Mouse (Mus musculus) midbrain, embryonic 12.5 days (tissue): Measurements from ENCODE around the gene Myh10. TPM values are rescaled to one million over a fixed set of nuclear protein-coding genes. Genes with fewer than 3 reads are reported as not detected.

Source experiments
- ATAC-seq: fragments of 200-750 bp; cut with Nextera tagmentation; 2 replicates; pipeline ENCODE4 v1.8.0; 2017; ENCODE audit warnings: low read depth, moderate TSS enrichment, moderate library complexity; ENCODE audit not compliant: low FRiP score
- H3K27ac ChIP-seq: fragments of 300-500 bp; sonication (generic); replicated peaks from 2 replicates; pipeline ENCODE4 v1.5.1; 2016; ENCODE audit warnings: mild to moderate bottlenecking
- H3K27me3 ChIP-seq: fragments of 300-500 bp; sonication (generic); 2 replicates; pipeline ENCODE4 v1.6.1; 2016; ENCODE audit warnings: mild to moderate bottlenecking
- H3K36me3 ChIP-seq: fragments of 300-500 bp; sonication (generic); 2 replicates; pipeline ENCODE4 v1.6.1; 2016
- H3K4me1 ChIP-seq: fragments of 300-500 bp; sonication (generic); 2 replicates; pipeline ENCODE4 v1.6.1; 2016
- H3K4me2 ChIP-seq: fragments of 300-500 bp; sonication (generic); replicated peaks from 2 replicates; pipeline ENCODE4 v1.6.1; 2016; ENCODE audit warnings: mild to moderate bottlenecking, moderate library complexity
- H3K4me3 ChIP-seq: fragments of 300-500 bp; sonication (generic); 2 replicates; pipeline ENCODE4 v1.5.1; 2016; ENCODE audit warnings: mild to moderate bottlenecking
- H3K9ac ChIP-seq: fragments of 300-500 bp; sonication (generic); replicated peaks from 2 replicates; pipeline ENCODE4 v1.6.1; 2016; ENCODE audit warnings: mild to moderate bottlenecking, moderate library complexity
- H3K9me3 ChIP-seq: fragments of 300-500 bp; sonication (generic); 2 replicates; pipeline ENCODE4 v1.6.1; 2016; ENCODE audit warnings: mild to moderate bottlenecking
- WGBS: fragments of 180-500 bp; shearing (Covaris S2); methylation state at CpG from one replicate; pipeline ENCODE4 v1.1.7; 2016; 5-methylcytosine and 5-hydroxymethylcytosine counted together
- polyA plus RNA-seq: library from polyadenylated mRNA; unstranded; fragments of >200 nt; fragmentation: Nextera tagmentation; extraction: Ambion mirVana; gene quantifications from 2 replicates; pipeline ENCODE4 v1.2.1, GENCODE M21; 2016

The Myh10 gene
- polyA plus RNA-seq, 1 experiment from 2014 or later, result 164 TPM

- Histone ChIP-seq H3K4me2 (no peak overlapping the region), H3K4me1 (no peaks in the 10 kb centered on the region), H3K36me3 (no peaks in the 10 kb centered on the region), H3K27ac (no peak overlapping the region), H3K9me3 (no peaks in the 10 kb centered on the region), H3K4me3 (no peak overlapping the region), H3K27me3 (no peaks in the 10 kb centered on the region), H3K9ac (no peak overlapping the region)
- no peak for ATAC-seq
- WGBS, result 87% methylated on average over 3 of the region's 3 CpGs
Measured at GRCm38 (mm10) chr11:68674071-68674470, 17.3 kb upstream of the Myh10 start.

- ATAC-seq, result no peak
- WGBS, result 76% methylated on average over 3 of the region's 3 CpGs
Measured at GRCm38 (mm10) chr11:68674643-68675042, 16.7 kb upstream of the Myh10 start.

GRCm38 (mm10) chr11:68675274-68675673 is 16.1 kb upstream of the Myh10 start:
- no peak for ATAC-seq
- H3K4me3 ChIP-seq, result no peak overlapping the region
- no peaks in the 10 kb centered on the region for H3K36me3 ChIP-seq
- no peak overlapping the region for H3K27ac ChIP-seq
- H3K27me3 ChIP-seq, result no peaks in the 10 kb centered on the region
- 90% methylated on average over 3 of the region's 3 CpGs for WGBS
- H3K4me1 ChIP-seq, result no peaks in the 10 kb centered on the region
- no peak overlapping the region for H3K4me2 ChIP-seq
- no peak overlapping the region for H3K9ac ChIP-seq
- H3K9me3 ChIP-seq, result no peaks in the 10 kb centered on the region

More at GRCm38 (mm10) chr11:68674643-68675042, 16.7 kb upstream of the Myh10 start:
- Histone ChIP-seq H3K36me3 (no peaks in the 10 kb centered on the region), H3K4me2 (no peak overlapping the region), H3K9me3 (no peaks in the 10 kb centered on the region), H3K4me3 (no peak overlapping the region), H3K4me1 (no peaks in the 10 kb centered on the region), H3K27me3 (no peaks in the 10 kb centered on the region), H3K9ac (no peak overlapping the region), H3K27ac (no peak overlapping the region)

GRCm38 (mm10) chr11:68681254-68681839 is 10.0 kb upstream of the Myh10 start:
- Histone ChIP-seq H3K4me1 (no peaks in the 10 kb centered on the region), H3K36me3 (no peaks in the 10 kb centered on the region), H3K27me3 (no peaks in the 10 kb centered on the region), H3K27ac (no peak overlapping the region), H3K4me2 (no peak overlapping the region), H3K4me3 (no peak overlapping the region), H3K9ac (no peak overlapping the region), H3K9me3 (no peaks in the 10 kb centered on the region)
- no peak for ATAC-seq
- 58% methylated on average over 3 of the region's 3 CpGs for WGBS

GRCm38 (mm10) chr11:68682136-68682806 is 9.1 kb upstream of the Myh10 start:
- no peak overlapping the region for H3K4me2 ChIP-seq
- no peak overlapping the region for H3K27ac ChIP-seq
- H3K9ac ChIP-seq, result no peak overlapping the region
- no peaks in the 10 kb centered on the region for H3K27me3 ChIP-seq
- no peaks in the 10 kb centered on the region for H3K36me3 ChIP-seq
- no peaks in the 10 kb centered on the region for H3K9me3 ChIP-seq
- WGBS, result 85% methylated on average over 8 of the region's 8 CpGs
- no peak for ATAC-seq
- H3K4me3 ChIP-seq, result no peak overlapping the region
- H3K4me1 ChIP-seq, result no peaks in the 10 kb centered on the region

- H3K4me2 ChIP-seq, result no peak overlapping the region
- no peaks in the 10 kb centered on the region for H3K27me3 ChIP-seq
- no peak overlapping the region for H3K9ac ChIP-seq
- H3K27ac ChIP-seq, result no peak overlapping the region
- ATAC-seq, result no peak
- no peaks in the 10 kb centered on the region for H3K9me3 ChIP-seq
- H3K36me3 ChIP-seq, result no peaks in the 10 kb centered on the region
- WGBS, result 86% methylated on average over 5 of the region's 5 CpGs
- H3K4me3 ChIP-seq, result no peak overlapping the region
- peaks cover 2% of the 10 kb centered on the region for H3K4me1 ChIP-seq
Measured at GRCm38 (mm10) chr11:68686001-68686400, 5.4 kb upstream of the Myh10 start.

- Histone ChIP-seq H3K4me3 (no peak overlapping the region), H3K9ac (no peak overlapping the region), H3K27me3 (no peaks in the 10 kb centered on the region), H3K4me1 (peaks cover 9% of the 10 kb centered on the region), H3K27ac (no peak overlapping the region), H3K36me3 (no peaks in the 10 kb centered on the region), H3K4me2 (no peak overlapping the region), H3K9me3 (no peaks in the 10 kb centered on the region)
- ATAC-seq, result no peak
- WGBS, result 88% methylated on average over 1 of the region's 1 CpGs
Measured at GRCm38 (mm10) chr11:68689304-68689703, 2.1 kb upstream of the Myh10 start.

- Histone ChIP-seq H3K9ac (no peak overlapping the region), H3K36me3 (no peaks in the 10 kb centered on the region), H3K27me3 (no peaks in the 10 kb centered on the region), H3K4me1 (peaks cover 13% of the 10 kb centered on the region), H3K4me3 (no peak overlapping the region), H3K9me3 (no peaks in the 10 kb centered on the region), H3K27ac (no peak overlapping the region), H3K4me2 (no peak overlapping the region)
- ATAC-seq, result no peak
- 77% methylated on average over 5 of the region's 5 CpGs for WGBS
Measured at GRCm38 (mm10) chr11:68690465-68690864, 894 bp upstream of the Myh10 start.

- ATAC-seq, result peak; percentile 47
Measured at GRCm38 (mm10) chr11:68692010-68692692, 792 bp downstream of the Myh10 start.

GRCm38 (mm10) chr11:68692693-68693446 is 1.5 kb downstream of the Myh10 start:
- Histone ChIP-seq H3K9ac (peak overlapping the region; percentile 94), H3K36me3 (no peaks in the 10 kb centered on the region), H3K27me3 (no peaks in the 10 kb centered on the region), H3K27ac (peak overlapping the region; percentile 97), H3K4me3 (peak overlapping the region; percentile 69), H3K9me3 (no peaks in the 10 kb centered on the region), H3K4me2 (peak overlapping the region; percentile 76), H3K4me1 (peaks cover 13% of the 10 kb centered on the region)
- WGBS, result under 1% methylated on average over 43 of the region's 43 CpGs
- ATAC-seq, result no peak

More at GRCm38 (mm10) chr11:68692010-68692692, 792 bp downstream of the Myh10 start:
- no peaks in the 10 kb centered on the region for H3K27me3 ChIP-seq
- peaks cover 13% of the 10 kb centered on the region for H3K4me1 ChIP-seq
- under 1% methylated on average over 33 of the region's 34 CpGs for WGBS
- H3K9ac ChIP-seq, result peak overlapping the region; percentile 94
- peak overlapping the region; percentile 76 for H3K4me2 ChIP-seq
- H3K36me3 ChIP-seq, result no peaks in the 10 kb centered on the region
- no peaks in the 10 kb centered on the region for H3K9me3 ChIP-seq
- peak overlapping the region; percentile 69 for H3K4me3 ChIP-seq
- peak overlapping the region; percentile 97 for H3K27ac ChIP-seq

- no peak for ATAC-seq
- H3K27ac ChIP-seq, result peak overlapping the region; percentile 97
Measured at GRCm38 (mm10) chr11:68693447-68694040, 2.2 kb downstream of the Myh10 start.

More at GRCm38 (mm10) chr11:68693447-68694040, 2.2 kb downstream of the Myh10 start:
- peak overlapping the region; percentile 94 for H3K9ac ChIP-seq
- no peaks in the 10 kb centered on the region for H3K27me3 ChIP-seq
- H3K4me3 ChIP-seq, result peak overlapping the region; percentile 69
- H3K4me1 ChIP-seq, result peaks cover 13% of the 10 kb centered on the region
- H3K36me3 ChIP-seq, result no peaks in the 10 kb centered on the region
- H3K9me3 ChIP-seq, result no peaks in the 10 kb centered on the region
- H3K4me2 ChIP-seq, result peak overlapping the region; percentile 76
- 13% methylated on average over 10 of the region's 10 CpGs for WGBS
